Mouse (Mus musculus) WW6 (cell line): ENCODE results near the gene Mcu.

Source experiments
- DNase-seq: peaks from one replicate; pipeline ENCODE4 v3.0.0-alpha.2; 2013; ENCODE audit warnings: low read depth, low spot score

The Mcu gene

GRCm38 (mm10) chr10:59430701-59431218 lies 185.7 kb downstream of the Mcu start:
- no peak for DNase-seq

GRCm38 (mm10) chr10:59429448-59430135 lies 186.9 kb downstream of the Mcu start:
- no peak for DNase-seq

- DNase-seq: no peak
Observed at GRCm38 (mm10) chr10:59426371-59426770, 190.1 kb downstream of the Mcu start.

- DNase-seq: no peak
Observed at GRCm38 (mm10) chr10:59425369-59425768, 191.1 kb downstream of the Mcu start.

- no peak for DNase-seq
Observed at GRCm38 (mm10) chr10:59424453-59424852, 192.0 kb downstream of the Mcu start.

GRCm38 (mm10) chr10:59419516-59419915 lies 197.0 kb downstream of the Mcu start:
- DNase-seq: no peak

GRCm38 (mm10) chr10:59416623-59417022 lies 199.9 kb downstream of the Mcu start:
- DNase-seq: no peak

GRCm38 (mm10) chr10:59413711-59414110 lies 202.8 kb downstream of the Mcu start:
- DNase-seq: no peak

GRCm38 (mm10) chr10:59410264-59410663 lies 206.2 kb downstream of the Mcu start:
- no peak for DNase-seq

- DNase-seq: no peak
Observed at GRCm38 (mm10) chr10:59408499-59408898, 208.0 kb downstream of the Mcu start.

- DNase-seq: no peak
Observed at GRCm38 (mm10) chr10:59403793-59404149, 212.7 kb downstream of the Mcu start.

GRCm38 (mm10) chr10:59402899-59403792 lies 213.3 kb downstream of the Mcu start, which contains the start of gene Pla2g12b:
Pla2g12b (plus strand) TSS chr10:59403660.
- DNase-seq: no peak
